Mouse (Mus musculus) midbrain, postnatal 0 days (tissue): ENCODE measurements around the gene Slc1a5. TPM values are rescaled to one million over a fixed set of nuclear protein-coding genes. Genes with fewer than 3 reads are reported as not detected.

Experiments used
- ATAC-seq: fragments of 200-750 bp; cut with Nextera tagmentation; 2 replicates; pipeline ENCODE4 v1.8.0; 2017; ENCODE audit warnings: moderate number of reproducible peaks, mild to moderate bottlenecking, moderate TSS enrichment, moderate library complexity; ENCODE audit not compliant: low FRiP score
- DNase-seq: peaks from one replicate; pipeline ENCODE4 v3.0.0-alpha.2; 2015; ENCODE audit warnings: low spot score
- H3K27ac ChIP-seq: fragments of 300-500 bp; sonication (generic); 2 replicates; pipeline ENCODE4 v1.5.1; 2014; ENCODE audit warnings: low read depth, mild to moderate bottlenecking, low read length, mixed read lengths
- H3K27me3 ChIP-seq: fragments of 300-500 bp; sonication (generic); 2 replicates; pipeline ENCODE4 v1.6.1; 2014; ENCODE audit warnings: low read length, control low read depth, mixed read lengths; ENCODE audit not compliant: insufficient read depth
- H3K36me3 ChIP-seq: fragments of 300-500 bp; sonication (generic); 2 replicates; pipeline ENCODE4 v1.6.1; 2014; ENCODE audit warnings: low read length, control low read depth, mixed read lengths; ENCODE audit not compliant: insufficient read depth
- H3K4me1 ChIP-seq: fragments of 300-500 bp; sonication (generic); 2 replicates; pipeline ENCODE4 v1.6.1; 2014; ENCODE audit warnings: mild to moderate bottlenecking, control low read depth, antibody characterized with exemption, low read length, mixed read lengths; ENCODE audit not compliant: insufficient read depth
- H3K4me2 ChIP-seq: fragments of 300-500 bp; sonication (generic); 2 replicates; pipeline ENCODE4 v1.6.1; 2014; ENCODE audit warnings: low read depth, mild to moderate bottlenecking, low read length, mixed read lengths; ENCODE audit not compliant: poor library complexity, severe bottlenecking
- H3K4me3 ChIP-seq: fragments of 300-500 bp; sonication (generic); 2 replicates; pipeline ENCODE4 v1.5.1; 2014; ENCODE audit warnings: low read depth, mild to moderate bottlenecking, low read length, moderate library complexity
- H3K9ac ChIP-seq: fragments of 300-500 bp; sonication (generic); replicated peaks from 2 replicates; pipeline ENCODE4 v1.6.1; 2014; ENCODE audit warnings: mild to moderate bottlenecking, low read length, moderate library complexity, mixed read lengths; ENCODE audit not compliant: poor library complexity, severe bottlenecking
- H3K9me3 ChIP-seq: fragments of 300-500 bp; sonication (generic); 2 replicates; pipeline ENCODE4 v1.6.1; 2016; ENCODE audit warnings: low read length, control low read depth
- CTCF ChIP-seq: IDR thresholded peaks from 2 replicates; pipeline ENCODE4 v1.5.1; 2016; ENCODE audit warnings: antibody characterized with exemption, mild to moderate bottlenecking
- WGBS: fragments of 180-500 bp; shearing (Covaris S2); extraction: QIAGEN DNeasy Blood & Tissue Kit; methylation state at CpG from one replicate; pipeline ENCODE4 v1.1.7; 2014; 5-methylcytosine and 5-hydroxymethylcytosine counted together
- polyA plus RNA-seq: library from polyadenylated mRNA; unstranded; fragments of >200 nt; fragmentation: Nextera tagmentation; extraction: Ambion mirVana; gene quantifications from 2 replicates; pipeline ENCODE4 v1.2.1, GENCODE M21; 2015
- total RNA-seq: library from RNA; depleted of rRNA; stranded (reverse); fragments of >200 nt; gene quantifications from 2 replicates; pipeline ENCODE4 v1.2.3, GENCODE M21; 2014

The Slc1a5 gene
- total and polyA plus RNA-seq, 2 experiments from 2014 or later: 9.2 to 15.2 TPM

DNA sequence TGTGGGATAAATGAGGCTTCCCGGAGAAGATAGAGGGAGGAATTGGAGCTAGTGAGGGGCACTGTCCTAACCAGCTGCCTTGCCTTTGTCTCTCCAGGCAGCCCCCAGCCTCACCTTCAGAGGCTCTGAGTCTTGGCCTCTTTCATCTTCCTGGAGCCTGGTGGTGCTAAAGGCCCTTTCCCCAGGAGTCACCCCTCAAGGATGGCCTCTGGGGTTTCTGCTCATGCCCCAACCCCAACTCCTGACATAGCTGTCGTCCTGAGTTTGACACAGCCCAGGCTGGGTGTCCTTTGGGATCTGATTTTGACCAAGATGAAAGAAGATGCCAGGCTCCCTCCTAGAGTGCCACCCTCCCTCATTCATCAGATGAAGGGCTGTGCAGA, 59.0 kb downstream of the Slc1a5 start:
- H3K9me3 ChIP-seq: no peaks in the 10 kb centered on the region
- ATAC-seq: no peak
- 80% methylated on average over 2 of the region's 2 CpGs for WGBS

GRCm38 (mm10) chr7:16841078-16841477, 59.9 kb downstream of the Slc1a5 start:
- H3K27ac ChIP-seq: 0 out of 2 replicates have a peak overlapping the region, but pooled peaks have one; percentile 43
- H3K36me3 ChIP-seq: peaks cover 44% of the 10 kb centered on the region
- no peaks in the 10 kb centered on the region for H3K27me3 ChIP-seq
- H3K4me1 ChIP-seq: peaks cover 14% of the 10 kb centered on the region
- no peak overlapping the region for H3K4me2 ChIP-seq
- H3K9ac ChIP-seq: no peak overlapping the region
- no peak for DNase-seq
- no peak overlapping the region for H3K4me3 ChIP-seq
- no peak for ATAC-seq
- no peak for TF ChIP-seq CTCF
- no peaks in the 10 kb centered on the region for H3K9me3 ChIP-seq
- 83% methylated on average over 4 of the region's 4 CpGs for WGBS

More for the DNA sequence above, 59.0 kb downstream of the Slc1a5 start:
- no peak overlapping the region for H3K4me2 ChIP-seq
- no peak for TF ChIP-seq CTCF
- peaks cover 11% of the 10 kb centered on the region for H3K4me1 ChIP-seq
- H3K36me3 ChIP-seq: peaks cover 45% of the 10 kb centered on the region
- no peak overlapping the region for H3K4me3 ChIP-seq
- H3K9ac ChIP-seq: no peak overlapping the region
- DNase-seq: no peak
- no peaks in the 10 kb centered on the region for H3K27me3 ChIP-seq
- H3K27ac ChIP-seq: no peak overlapping the region

GRCm38 (mm10) chr7:16841561-16842560, 60.7 kb downstream of the Slc1a5 start:
- TF ChIP-seq CTCF: no peak
- H3K9ac ChIP-seq: no peak overlapping the region
- no peaks in the 10 kb centered on the region for H3K27me3 ChIP-seq
- no peaks in the 10 kb centered on the region for H3K9me3 ChIP-seq
- no peak for DNase-seq
- H3K4me3 ChIP-seq: peak overlapping the region; percentile 56; the same call in 1 of the 2 replicates
- peaks cover 41% of the 10 kb centered on the region for H3K36me3 ChIP-seq
- peak overlapping the region; percentile 95 for H3K4me2 ChIP-seq
- WGBS: 46% methylated on average over 11 of the region's 11 CpGs
- H3K27ac ChIP-seq: peak overlapping the region; percentile 43
- ATAC-seq: no peak
- H3K4me1 ChIP-seq: peaks cover 14% of the 10 kb centered on the region

- DNase-seq (peak; percentile 90), ATAC-seq (peak; percentile 80)
- peak within 1 kb of the TSS; percentile 67 for H3K9ac ChIP-seq
- peak within 1 kb of the TSS; percentile 56 for H3K4me3 ChIP-seq
- WGBS: 1% methylated on average over 29 of the region's 32 CpGs
- H3K27me3 ChIP-seq: no peaks in the 10 kb centered on the region
- H3K9me3 ChIP-seq: no peaks in the 10 kb centered on the region
- H3K27ac ChIP-seq: peak within 1 kb of the TSS; percentile 43
- peak within 1 kb of the TSS; percentile 95 for H3K4me2 ChIP-seq
- peaks cover 14% of the 10 kb centered on the region for H3K4me1 ChIP-seq
- H3K36me3 ChIP-seq: peaks cover 33% of the 10 kb centered on the region
- no peak for TF ChIP-seq CTCF
Measured at GRCm38 (mm10) chr7:16842645-16843063, 61.5 kb downstream of the Slc1a5 start, which contains the start of gene Prkd2. TSS of gene Prkd2 (plus strand) at chr7:16842902.

- WGBS: under 1% methylated on average over 33 of the region's 33 CpGs
- DNase-seq (no peak), ATAC-seq (no peak)
- 0 out of 2 replicates have a peak overlapping the region, but pooled peaks have one; percentile 32 for H3K27ac ChIP-seq
- peaks cover 14% of the 10 kb centered on the region for H3K4me1 ChIP-seq
- H3K4me2 ChIP-seq: peak overlapping the region; percentile 95
- peak overlapping the region; percentile 56 for H3K4me3 ChIP-seq
- H3K9me3 ChIP-seq: no peaks in the 10 kb centered on the region
- peaks cover 23% of the 10 kb centered on the region for H3K36me3 ChIP-seq
- peak overlapping the region; percentile 67 for H3K9ac ChIP-seq
- no peaks in the 10 kb centered on the region for H3K27me3 ChIP-seq
- no peak for TF ChIP-seq CTCF
Measured at GRCm38 (mm10) chr7:16843441-16844171, 62.5 kb downstream of the Slc1a5 start.
